Mouse (Mus musculus) bone marrow macrophage, adult 2 months (primary cell): ENCODE data around the gene Atp10b. TPM values are rescaled to one million over a fixed set of nuclear protein-coding genes. Genes with fewer than 3 reads are reported as not detected.
A peak's percentile ranks its signal among the peaks of the same experiment; 100 is the strongest.

Source experiments
- H3K27ac ChIP-seq: 2 replicates; pipeline ENCODE4 v1.5.1; 2012; ENCODE audit warnings: low read depth, low read length; ENCODE audit not compliant: insufficient read depth
- H3K4me1 ChIP-seq: 2 replicates; pipeline ENCODE4 v1.6.1; 2012; ENCODE audit warnings: low read length; ENCODE audit not compliant: control insufficient read depth, insufficient read depth
- H3K4me3 ChIP-seq: 2 replicates; pipeline ENCODE4 v1.5.1; 2012; ENCODE audit warnings: mild to moderate bottlenecking, low read length, moderate library complexity; ENCODE audit not compliant: insufficient read depth
- CTCF ChIP-seq: IDR thresholded peaks from 2 replicates; pipeline ENCODE4 v1.5.1; 2012; ENCODE audit warnings: low read depth, mild to moderate bottlenecking, low read length, moderate library complexity
- POLR2A ChIP-seq: IDR thresholded peaks from 2 replicates; pipeline ENCODE4 v1.6.1; 2012; ENCODE audit warnings: mild to moderate bottlenecking, low read depth, low read length, borderline replicate concordance
- polyA plus RNA-seq: library from polyadenylated mRNA; stranded (reverse); fragments of >200 nt; gene quantifications from 2 replicates; pipeline ENCODE4 v1.2.4, GENCODE M21; 2012; ENCODE audit not compliant: missing spikeins, insufficient read depth, insufficient read length

Atp10b gene
- polyA plus RNA-seq, 1 experiment = not detected

DNA sequence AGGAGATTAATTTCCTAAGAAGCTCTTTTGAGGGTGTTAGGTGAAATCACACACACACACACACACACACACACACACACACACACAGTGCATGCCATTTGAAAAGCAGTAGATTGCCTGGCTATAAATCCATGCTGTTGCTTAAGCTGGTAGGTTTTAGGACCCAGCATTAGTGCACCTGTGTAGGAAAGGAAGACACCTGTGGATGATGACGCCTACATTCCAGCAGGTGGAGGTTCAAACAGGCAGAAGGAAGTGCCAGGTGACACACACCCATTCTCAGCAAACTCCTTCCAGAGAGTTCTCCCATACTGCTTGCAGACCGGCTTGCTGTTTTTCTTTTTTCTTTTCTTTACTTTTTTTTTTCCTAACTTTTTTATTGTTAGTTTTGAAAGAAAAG lies 5.7 kb downstream of the Atp10b start:
- Histone ChIP-seq H3K27ac (no peak overlapping the region), H3K4me1 (no peaks in the 10 kb centered on the region), H3K4me3 (no peak overlapping the region)
- TF ChIP-seq POLR2A (no peak), CTCF (no peak)

DNA sequence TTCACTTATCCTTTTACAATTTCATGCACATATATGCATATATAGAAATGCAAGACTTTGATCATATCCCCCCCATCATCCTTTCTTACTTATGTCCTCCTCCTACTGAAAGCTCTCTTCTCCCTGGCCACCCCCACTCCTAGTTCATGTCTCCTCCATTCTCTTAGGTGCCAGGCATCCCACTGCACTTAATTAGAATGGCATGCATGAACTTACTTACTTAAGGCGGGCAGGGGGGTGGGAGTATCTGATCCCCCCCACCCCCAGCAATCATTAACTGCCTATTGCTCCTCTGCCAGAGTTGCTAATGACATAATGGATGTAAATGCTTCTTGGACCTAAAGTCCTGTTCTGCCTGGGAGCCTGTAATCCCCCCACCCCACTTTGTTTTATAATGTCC lies 9.1 kb downstream of the Atp10b start:
- no peak for TF ChIP-seq POLR2A
- TF ChIP-seq CTCF = no peak
- Histone ChIP-seq H3K27ac (no peak overlapping the region), H3K4me3 (no peak overlapping the region), H3K4me1 (no peaks in the 10 kb centered on the region)

DNA sequence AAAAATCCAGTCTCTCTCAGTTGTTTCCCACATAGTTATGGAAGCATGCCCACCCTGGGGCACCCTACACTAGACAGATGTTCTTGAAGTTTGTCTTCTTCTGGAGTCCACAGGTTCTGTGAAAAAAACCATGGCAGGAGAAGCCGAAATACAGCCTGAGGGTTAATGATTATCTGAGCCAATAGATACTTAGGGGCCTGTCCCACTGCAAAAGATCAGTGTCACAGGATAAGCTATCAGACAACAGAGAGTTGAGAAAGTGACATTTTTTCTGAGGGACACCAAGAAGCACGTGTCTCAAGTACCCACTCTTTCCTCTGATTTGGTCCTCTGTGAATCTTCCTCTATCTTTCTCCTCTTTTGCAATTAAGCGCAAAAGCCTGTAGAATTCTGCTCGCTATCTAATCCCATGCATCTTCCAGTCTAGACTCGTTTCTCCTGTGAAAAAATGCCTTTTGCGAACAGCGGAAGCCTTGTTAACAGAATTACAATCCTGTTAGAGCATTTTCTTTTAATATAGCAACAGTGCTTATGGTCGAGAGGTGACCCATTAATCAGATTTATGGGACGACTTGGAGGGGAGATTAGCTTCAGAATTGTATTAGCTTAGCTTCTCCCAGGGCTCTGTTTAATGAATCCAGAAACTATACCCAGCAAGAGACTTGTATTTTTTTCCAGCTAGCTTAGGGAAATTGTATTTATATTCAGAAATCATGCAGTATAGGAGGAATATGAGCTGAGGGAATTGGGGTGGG lies 10.7 kb downstream of the Atp10b start:
- Histone ChIP-seq H3K27ac (no peak overlapping the region), H3K4me3 (no peak overlapping the region), H3K4me1 (no peaks in the 10 kb centered on the region)
- no peak for TF ChIP-seq CTCF
- TF ChIP-seq POLR2A = no peak

DNA sequence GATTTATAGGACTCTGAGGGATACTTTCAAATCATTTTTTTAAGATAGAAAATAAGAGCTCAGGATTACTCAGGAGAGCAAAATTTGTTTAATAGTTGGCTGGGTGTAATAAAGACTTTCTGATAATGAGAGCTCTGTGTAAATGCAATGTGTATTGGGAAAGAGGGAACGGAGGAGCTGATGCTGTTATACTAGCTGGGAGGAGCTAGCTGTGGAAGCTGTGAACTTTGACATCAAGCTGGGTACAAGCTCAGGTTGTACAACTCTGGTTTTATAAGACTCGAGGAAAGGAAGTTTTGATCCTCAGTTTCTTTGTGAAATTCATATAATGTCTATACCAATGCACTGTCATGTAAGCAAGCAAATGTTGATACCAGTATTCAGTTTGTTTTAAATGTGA lies 20.9 kb downstream of the Atp10b start:
- H3K4me3 ChIP-seq = no peak overlapping the region
- H3K4me1 ChIP-seq = peaks cover 12% of the 10 kb centered on the region
- TF ChIP-seq POLR2A (no peak), CTCF (no peak)
- no peak overlapping the region for H3K27ac ChIP-seq

DNA sequence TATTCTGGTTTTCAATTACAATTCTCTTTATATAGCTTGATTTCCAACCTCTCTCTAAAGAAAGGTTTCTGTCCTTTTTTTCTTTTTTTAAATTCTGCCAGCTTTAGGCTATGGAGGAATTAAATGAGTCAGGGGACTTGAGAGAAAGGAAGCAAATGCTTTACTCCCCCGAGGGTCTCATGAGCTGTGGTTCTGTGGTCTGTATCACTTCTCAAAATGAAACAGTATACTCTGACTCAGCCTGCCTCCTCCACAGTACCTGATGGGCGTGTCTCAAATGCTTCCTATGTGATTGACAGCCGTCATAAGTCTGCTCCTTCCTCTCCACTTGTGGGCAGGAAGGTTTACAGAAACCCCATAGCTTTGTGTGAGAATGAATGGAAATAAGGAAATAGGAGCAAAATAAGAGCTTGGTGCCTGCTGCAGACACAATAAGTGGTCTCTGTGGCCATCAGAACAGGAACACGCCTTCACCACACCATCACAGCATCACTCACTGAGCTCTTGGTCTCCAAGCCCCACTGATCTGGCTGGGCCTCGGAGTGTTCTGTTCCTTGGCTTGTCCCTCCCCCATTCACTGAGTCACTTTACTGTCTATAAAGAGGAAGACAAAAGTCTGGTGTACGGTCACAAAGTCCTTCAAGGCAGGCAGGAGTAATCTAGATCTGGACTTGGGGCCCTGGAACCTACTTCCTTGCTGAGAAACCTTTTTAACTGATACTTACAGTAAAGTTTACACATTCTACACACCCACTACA lies 24.9 kb downstream of the Atp10b start:
- no peak overlapping the region for H3K4me3 ChIP-seq
- peak overlapping the region; percentile 37 for H3K27ac ChIP-seq
- H3K4me1 ChIP-seq = peaks cover 13% of the 10 kb centered on the region
- TF ChIP-seq CTCF = no peak
- no peak for TF ChIP-seq POLR2A

DNA sequence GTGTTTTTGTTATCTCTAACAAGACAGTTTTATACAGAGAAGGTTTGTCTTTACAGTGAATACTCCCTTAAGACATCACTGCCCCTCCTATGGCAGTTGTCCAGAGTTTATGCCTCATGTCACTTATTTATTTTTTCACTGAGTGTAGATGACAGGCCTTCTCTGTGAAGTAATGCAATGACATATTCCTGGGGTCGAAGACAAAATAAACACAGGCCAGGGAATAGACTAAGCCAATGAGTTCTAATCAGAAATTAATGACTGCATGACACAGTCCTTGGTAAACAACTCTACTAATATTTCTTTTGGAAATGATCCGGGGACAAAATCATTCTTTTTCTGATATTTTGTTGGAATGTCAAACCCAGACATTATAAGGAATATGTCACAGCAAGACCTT lies 32.7 kb downstream of the Atp10b start:
- TF ChIP-seq POLR2A = no peak
- no peak for TF ChIP-seq CTCF
- peaks cover 7% of the 10 kb centered on the region for H3K4me1 ChIP-seq
- no peak overlapping the region for H3K27ac ChIP-seq
- H3K4me3 ChIP-seq = no peak overlapping the region

DNA sequence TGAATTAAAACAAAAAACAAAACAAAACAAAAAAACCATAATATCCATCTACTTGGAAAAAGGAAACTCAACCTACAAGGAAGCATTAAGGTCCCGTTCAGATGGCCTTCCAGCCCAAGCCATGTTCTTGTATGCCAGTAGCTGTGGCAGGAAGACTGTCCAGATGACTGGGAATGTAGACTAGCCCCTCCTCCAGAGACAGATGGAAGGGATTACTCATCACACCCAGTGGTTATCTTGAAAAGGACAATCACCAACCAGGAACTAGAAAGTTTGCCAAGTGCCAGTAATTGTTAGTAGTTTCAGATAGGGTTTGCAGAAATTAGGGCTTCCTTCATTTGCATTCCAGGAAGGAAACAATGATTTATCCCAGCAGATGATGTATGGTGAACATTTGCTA lies 33.1 kb downstream of the Atp10b start:
- TF ChIP-seq CTCF (no peak), POLR2A (no peak)
- Histone ChIP-seq H3K4me3 (no peak overlapping the region), H3K27ac (no peak overlapping the region), H3K4me1 (peaks cover 7% of the 10 kb centered on the region)

DNA sequence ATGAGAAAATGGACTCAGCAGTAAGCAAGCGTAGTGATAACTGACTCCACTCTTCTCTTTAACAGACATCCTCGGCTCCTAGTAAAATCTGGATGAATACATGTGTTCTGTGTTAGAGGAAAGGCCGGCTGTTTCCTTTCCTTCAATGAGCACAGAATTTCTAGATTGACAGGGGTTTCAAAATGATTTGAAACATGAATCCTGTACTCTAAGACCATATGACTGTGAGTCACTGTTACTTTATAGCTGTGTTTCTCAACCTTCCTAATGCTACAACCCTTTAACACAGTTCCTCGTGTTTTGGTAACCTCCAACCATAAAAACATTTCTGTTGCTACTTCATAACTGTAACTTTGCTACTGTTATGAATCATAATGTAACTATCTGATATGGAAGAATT lies 33.8 kb downstream of the Atp10b start:
- Histone ChIP-seq H3K27ac (peak overlapping the region; percentile 66), H3K4me1 (peaks cover 7% of the 10 kb centered on the region), H3K4me3 (no peak overlapping the region)
- TF ChIP-seq POLR2A (no peak), CTCF (no peak)

DNA sequence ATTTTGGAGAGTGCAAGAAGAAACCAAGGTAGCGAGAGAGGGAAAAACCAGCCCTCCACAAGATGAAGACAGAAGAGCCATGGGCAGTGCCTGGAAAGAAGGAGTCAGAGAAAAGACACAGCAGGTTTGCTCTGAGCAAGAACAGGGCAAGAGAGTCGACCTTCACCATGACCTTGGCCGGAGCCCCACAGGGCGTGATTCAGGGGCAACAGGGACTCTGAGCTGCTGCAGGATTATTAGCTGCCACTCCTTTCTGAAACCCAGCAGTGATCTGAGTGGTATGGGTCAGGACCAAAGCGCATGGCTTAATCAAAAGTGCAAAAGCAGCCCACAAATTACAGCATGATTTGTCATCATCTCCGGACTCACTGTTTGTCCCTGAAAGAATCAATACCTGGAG lies 36.6 kb downstream of the Atp10b start:
- Histone ChIP-seq H3K4me3 (no peak overlapping the region), H3K27ac (no peak overlapping the region), H3K4me1 (peaks cover 7% of the 10 kb centered on the region)
- TF ChIP-seq CTCF (no peak), POLR2A (no peak)

DNA sequence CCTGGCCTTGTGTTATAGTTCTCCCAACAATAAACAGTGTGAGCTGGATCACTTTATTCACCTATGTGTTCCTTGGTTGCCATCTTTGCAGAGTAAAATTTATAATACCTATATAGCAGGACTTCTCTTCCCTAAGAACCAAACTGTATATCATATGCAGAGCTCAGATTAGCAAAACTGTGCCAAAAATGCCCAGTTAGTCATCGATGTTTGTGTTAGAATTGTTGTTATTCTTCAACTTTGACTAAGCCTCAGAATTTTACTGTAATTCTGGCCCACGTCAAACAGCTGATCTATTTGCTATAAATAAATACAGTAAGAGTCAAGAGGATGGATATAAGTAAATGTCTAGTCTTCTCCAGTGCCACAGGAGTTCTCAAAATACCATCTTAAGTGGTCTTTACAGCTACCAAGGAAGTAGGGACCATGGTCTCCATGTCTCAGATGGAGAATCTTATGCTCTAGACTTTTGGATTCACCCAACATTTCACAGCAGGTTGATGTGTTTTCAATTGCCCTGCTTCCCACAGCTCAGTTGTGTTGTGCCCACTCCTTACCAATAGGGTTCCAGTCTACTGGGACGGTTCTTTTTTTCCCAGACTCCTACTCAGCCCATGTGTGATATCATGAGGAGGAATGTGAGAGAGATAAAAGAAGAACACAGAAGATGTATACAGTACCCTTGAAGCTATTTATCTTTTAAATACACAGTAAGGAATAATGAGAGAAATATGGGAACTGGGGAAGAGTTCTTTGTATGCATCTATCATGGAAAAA lies 40.3 kb downstream of the Atp10b start:
- H3K4me1 ChIP-seq = no peaks in the 10 kb centered on the region
- H3K27ac ChIP-seq = no peak overlapping the region
- no peak overlapping the region for H3K4me3 ChIP-seq
- TF ChIP-seq CTCF = no peak
